Mouse (Mus musculus) ovary, adult 2 months (tissue): Measurements from ENCODE around the gene Copz2. TPM values are rescaled to one million over a fixed set of nuclear protein-coding genes. Genes with fewer than 3 reads are reported as not detected.

ENCODE experiments used
- polyA plus RNA-seq: library from polyadenylated mRNA; depleted of rRNA; stranded (reverse); fragments of >200 nt; gene quantifications from 2 replicates; pipeline ENCODE4 v1.2.3, GENCODE M21; 2012; rRNA removed

The Copz2 gene
- polyA plus RNA-seq, result 41.8 and 93.3 TPM in 2 replicates

DNA sequence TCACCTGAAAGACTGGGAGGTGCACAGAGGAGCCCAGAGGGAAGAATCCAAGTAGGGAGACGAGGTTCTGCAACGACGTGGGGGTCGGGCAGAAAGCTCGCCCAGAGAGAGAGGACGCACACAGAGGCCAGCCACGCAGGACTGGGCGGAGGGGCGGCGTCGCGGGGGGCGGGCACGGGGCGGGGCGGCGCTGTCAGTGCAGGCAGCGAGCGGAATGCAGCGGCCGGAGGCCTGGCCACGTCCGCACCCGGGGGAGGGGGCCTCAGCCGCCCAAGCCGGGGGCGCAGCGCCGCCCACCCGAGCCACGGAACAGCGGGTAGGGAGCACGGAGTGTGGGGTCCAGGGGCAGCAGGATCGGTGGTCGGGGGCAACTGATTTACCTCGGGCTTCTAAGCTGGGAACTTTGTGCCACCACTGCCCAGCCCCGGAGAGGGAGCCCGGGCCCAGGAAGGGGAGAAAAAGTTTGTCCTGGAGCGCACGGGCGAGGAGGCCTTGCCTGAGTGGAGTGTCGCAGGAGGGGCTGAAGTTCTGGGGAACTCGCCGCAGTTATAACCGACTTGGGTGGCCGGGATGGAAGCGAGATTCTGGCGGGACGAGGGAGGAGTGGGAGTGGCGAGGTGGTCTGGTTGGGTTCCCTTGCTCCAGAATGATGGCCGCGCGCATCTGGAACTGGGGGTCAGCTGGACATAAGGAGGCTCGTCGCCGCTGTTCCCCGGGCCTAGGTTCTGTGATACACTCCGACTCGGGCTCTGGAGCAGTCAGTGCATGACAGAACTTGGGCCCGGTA is at the start of gene Copz2:
TSS of gene Copz2 (plus strand) at position 190 of the 787 bp plus-strand sequence.

DNA sequence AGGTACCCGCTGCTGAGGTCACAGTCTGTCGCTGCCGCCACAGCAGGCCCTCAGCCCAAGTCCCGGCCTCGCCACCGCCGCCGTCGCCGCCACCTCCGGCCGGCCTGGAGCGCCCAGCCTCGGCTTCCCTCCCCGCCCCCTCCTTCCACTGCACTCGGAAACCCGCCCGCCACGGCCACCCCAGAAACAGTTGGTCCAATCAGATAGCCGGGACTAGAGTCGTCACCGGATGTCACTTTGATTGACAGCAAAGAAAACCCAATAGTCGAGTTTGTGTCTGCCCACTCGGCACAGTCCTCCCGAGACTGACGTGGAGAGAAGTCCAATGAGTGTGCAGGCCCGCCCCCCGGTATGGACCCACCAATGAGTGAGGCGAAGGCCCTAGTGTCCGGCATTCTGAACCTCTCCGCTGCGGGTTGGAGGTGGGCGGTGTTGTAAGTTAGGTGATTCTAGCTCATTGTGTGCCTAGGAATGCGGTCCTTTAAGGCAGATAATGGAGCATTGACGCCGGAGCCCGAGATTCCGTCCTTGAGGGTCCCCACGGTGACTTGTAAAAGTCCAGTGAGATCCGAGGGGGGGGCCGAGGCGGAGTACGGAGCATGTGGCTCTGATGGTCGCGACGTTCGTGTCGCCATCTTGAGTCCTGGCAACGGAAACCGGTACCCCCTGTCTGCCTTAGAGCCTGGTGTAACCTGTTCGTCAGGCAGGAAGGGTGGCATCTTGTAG is 19.7 kb upstream of the Copz2 start, which contains the start of gene Nfe2l1:
TSS of gene Nfe2l1 (minus strand) at position 156 of the 726 bp plus-strand sequence.

Other genes with a start within 250 kb of the Copz2 start
- 18.7 and 19.7 TPM in 2 replicates for gene Snx11, start 72.3 kb upstream of the Copz2 start, polyA plus RNA-seq
- 33.3 and 47.5 TPM in 2 replicates for gene Cbx1, start 60.7 kb upstream of the Copz2 start, polyA plus RNA-seq
- 227 and 361 TPM in 2 replicates for gene Nfe2l1, start 19.9 kb upstream of the Copz2 start, polyA plus RNA-seq
- gene Cdk5rap3, start 66.6 kb downstream of the Copz2 start, polyA plus RNA-seq, result 60.2 and 65.7 TPM in 2 replicates
- gene Prr15l, start 78.2 kb downstream of the Copz2 start, polyA plus RNA-seq, result 10.8 and 20.4 TPM in 2 replicates
- 55.7 and 83.0 TPM in 2 replicates for gene Pnpo, start 94.1 kb downstream of the Copz2 start, polyA plus RNA-seq
- 13.0 and 18.2 TPM in 2 replicates for gene Sp2, start 133.1 kb downstream of the Copz2 start, polyA plus RNA-seq
- 0.41 and 0.48 TPM in 2 replicates for gene Sp6, start 163.5 kb downstream of the Copz2 start, polyA plus RNA-seq
- gene Scrn2, start 180.1 kb downstream of the Copz2 start, polyA plus RNA-seq, result 47.9 and 54.8 TPM in 2 replicates
- 4.8 and 4.9 TPM in 2 replicates for gene Lrrc46, start 191.5 kb downstream of the Copz2 start, polyA plus RNA-seq
- 92.3 and 113 TPM in 2 replicates for gene Mrpl10, start 191.7 kb downstream of the Copz2 start, polyA plus RNA-seq
- 15.7 and 17.9 TPM in 2 replicates for gene Osbpl7, start 200.8 kb downstream of the Copz2 start, polyA plus RNA-seq